Mouse (Mus musculus) thymus, postnatal 4 days (tissue): ENCODE data around the gene Apol9b.
A peak's percentile ranks its signal among the peaks of the same experiment; 100 is the strongest.

ENCODE experiments used
- DNase-seq: peaks from one replicate; pipeline ENCODE4 v3.0.0; 2021

Apol9b gene

DNA sequence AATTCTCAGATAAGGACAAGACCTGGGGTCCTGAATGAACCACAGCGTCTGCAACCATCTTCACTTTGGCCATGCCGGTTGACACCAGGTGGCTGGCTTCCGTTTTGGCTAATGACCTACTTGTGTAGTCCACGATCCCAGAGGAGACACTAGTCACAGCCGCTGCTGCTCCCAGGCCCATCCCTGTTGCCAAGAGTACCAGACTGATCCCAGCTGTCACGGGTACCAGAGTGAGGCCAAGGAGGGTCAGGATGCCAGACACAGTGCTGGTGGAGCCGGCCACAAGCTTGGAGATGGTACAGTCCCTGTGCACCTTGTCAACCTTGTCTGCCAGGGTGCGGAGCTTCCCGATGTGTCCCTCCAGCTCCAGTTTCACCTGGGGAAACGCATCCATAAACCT, 20.9 kb downstream of the Apol9b start:
- DNase-seq = no peak

- DNase-seq = peak; percentile 71
Observed at GRCm38 (mm10) chr15:77750461-77750860, 21.6 kb downstream of the Apol9b start.

GRCm38 (mm10) chr15:77752443-77752842, 23.6 kb downstream of the Apol9b start:
- no peak for DNase-seq

- no peak for DNase-seq
Observed at GRCm38 (mm10) chr15:77755132-77755531, 26.3 kb downstream of the Apol9b start.

DNA sequence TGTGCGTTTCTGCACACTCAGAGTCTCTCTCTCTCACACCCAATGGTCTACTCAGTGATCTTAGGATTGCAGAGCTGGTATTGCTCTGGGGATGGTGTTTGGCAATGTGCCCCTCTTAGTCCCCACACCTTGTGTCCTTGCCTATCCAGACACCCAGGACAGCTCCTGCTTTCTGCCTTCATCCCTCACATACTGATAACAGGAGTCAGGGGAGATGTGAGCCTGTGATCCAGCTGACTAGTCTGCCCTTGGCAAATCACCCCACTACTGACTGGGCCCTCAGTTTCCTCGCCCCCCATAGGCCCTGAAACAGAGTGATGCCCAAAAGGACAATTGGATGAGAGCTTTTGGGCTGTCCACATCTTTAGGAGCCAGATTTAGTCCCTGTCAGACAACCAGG, 27.2 kb downstream of the Apol9b start:
- no peak for DNase-seq

DNA sequence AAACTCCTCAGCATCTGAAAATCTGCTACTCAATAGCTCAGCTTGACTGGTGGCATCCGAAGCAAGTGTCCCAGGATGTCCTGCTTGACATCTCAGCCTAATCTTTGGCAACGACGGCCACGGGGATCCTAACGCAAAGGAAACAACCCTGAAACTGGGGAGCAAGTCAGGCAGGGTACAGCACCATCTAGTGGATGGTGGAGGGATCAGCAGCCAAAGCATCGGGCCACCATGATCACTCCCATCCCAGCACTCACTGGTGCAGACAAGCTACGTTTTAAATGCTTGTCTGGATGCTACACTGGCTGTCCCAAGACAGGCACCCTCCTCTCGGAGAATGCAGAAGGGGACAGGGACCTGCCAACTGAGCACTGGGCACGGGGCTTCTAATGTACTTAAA, 28.0 kb downstream of the Apol9b start, which contains the start of gene Apol8:
TSS of gene Apol8 (minus strand) at position 156 of the 400 bp plus-strand sequence.
- peak; percentile 74 for DNase-seq

DNA sequence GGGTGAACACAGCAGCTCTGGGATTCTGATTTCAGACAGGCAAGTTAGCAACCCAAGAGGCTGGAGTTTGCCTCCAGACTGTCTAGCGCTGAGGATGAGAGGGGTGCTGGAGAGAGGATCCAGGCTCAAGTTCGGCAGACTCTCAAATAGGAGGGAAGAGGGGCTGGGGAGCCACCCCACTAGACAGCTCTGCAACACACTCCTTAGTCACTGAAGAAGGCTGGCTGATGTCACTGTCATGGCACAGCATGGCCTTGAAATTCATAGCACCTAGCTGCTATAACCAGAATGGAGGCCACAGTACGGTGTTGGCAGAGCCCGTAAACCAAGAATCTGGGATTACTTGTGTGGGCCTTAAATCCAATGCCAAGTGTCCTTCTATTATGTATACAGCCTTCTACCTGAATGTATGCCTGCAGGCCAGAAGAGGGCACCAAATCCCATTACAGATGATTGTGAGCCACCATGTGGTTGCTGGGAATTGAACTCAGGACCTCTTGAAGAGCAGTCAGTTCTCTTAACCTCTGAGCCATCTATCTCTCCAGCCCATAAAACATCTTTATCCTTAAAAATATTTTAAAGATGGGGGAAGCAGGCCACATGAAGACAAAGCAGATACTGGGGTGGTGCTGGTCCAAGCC, 28.9 kb downstream of the Apol9b start:
- no peak for DNase-seq

- DNase-seq = no peak
Observed at GRCm38 (mm10) chr15:77760037-77760436, 31.2 kb downstream of the Apol9b start.

DNA sequence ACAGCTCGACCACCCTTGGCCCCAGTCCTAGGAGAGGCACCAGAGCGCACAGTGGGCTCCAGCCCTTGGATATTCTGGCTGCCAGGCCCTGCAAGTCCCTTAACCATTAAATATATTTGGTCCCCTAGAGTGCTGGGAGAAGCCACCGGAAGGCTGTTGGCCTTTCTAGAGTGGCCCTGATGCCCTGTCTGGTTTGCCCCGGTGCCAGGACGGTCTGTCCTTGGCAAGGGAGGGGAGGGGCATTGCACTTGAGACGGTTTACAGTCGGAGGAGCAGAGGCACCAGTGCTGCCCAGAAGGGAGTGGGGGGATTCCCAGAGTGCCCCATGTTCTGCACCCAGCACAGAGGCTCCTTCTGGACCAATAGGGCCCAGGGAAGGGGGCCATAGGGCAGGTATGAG, 32.2 kb downstream of the Apol9b start:
- no peak for DNase-seq

DNA sequence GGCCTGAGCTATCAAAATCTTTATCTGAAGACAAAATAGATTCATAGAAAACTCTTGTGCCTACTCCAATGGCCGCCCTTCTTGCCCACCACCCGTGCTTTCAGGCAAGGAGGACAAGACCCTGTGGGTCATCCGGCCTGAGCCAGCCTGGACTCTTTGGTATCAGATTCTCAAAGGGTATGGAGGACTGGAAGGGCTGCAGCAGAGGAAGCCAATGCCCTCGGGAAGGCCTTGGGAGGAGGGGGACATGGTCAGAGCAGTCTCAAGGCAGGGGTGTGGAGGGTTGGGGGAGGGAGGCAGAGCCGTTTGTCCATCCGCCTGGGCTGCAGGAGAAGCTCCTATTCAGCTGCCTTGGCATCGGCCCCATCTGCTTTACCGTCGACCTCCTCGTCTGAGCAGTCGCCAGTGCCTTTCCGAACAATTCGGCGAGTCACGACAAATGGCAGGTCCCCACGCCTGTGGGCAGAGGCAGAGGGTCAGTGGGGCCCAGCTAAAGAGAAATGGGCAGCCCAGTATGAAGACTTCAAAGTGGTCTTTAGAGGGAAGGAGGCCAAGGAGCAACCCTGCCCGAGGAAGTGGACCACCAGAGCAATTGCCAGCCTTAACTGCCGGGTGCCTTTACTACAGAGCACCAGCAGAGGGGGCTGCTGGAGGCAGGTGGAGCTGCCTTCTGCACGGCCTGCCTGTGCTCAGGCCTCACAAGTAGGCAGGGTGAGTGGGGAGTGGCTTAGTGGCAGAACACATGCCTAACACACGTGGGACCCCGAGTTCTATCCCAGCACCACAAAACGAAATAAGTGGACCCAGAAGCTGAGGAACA, 32.9 kb downstream of the Apol9b start:
- DNase-seq = peak; percentile 79

DNA sequence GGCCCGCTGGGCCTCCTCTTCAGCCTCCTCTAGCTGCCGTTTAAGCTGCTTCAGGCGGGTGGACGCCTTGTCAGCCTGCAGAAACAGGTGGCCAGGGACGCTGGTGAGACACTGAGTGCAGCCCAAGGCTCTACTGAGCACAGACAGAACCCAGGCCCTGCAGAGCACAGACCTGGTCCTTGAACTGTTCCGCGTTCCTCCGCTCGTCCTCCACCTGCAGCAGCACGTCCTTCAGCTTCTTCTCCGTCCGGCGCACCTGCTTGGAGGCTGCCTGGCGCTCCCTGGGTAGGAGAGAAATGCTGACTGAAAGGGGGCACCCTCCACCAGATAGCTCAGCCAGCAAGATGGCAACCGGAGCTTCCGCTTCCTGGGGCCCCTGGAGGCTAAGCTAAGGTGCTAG, 34.2 kb downstream of the Apol9b start:
- no peak for DNase-seq

GRCm38 (mm10) chr15:77763702-77764101, 34.9 kb downstream of the Apol9b start:
- no peak for DNase-seq

DNA sequence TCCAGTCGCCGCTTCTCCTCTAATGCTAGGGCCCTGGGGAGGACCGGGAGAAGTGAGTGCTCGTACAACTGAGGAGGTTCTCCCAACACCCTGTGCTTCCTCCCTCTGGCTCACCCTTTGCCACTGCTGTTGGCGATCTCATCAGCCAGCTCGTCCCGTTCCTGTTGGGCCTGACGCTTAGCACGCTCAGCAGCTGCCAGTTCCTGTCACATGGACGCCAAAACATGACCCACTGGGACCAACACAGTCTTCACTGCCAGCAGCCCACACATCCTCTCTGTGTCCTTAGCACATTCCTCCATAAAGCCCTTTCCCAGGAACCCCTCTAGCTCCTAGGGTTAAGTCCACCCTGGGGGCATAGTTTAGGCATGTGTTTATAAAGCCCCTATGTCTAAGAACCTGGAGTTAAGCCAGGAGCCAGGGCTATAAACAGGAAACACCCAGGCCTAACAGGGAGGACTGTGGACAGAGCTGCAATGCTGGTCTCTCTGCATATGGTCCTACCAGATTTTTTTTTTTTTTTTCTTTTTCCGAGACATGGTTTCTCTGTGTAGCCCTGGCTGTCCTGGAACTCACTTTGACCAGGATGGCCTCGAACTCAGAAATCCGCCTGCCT, 35.7 kb downstream of the Apol9b start:
- DNase-seq = no peak

DNA sequence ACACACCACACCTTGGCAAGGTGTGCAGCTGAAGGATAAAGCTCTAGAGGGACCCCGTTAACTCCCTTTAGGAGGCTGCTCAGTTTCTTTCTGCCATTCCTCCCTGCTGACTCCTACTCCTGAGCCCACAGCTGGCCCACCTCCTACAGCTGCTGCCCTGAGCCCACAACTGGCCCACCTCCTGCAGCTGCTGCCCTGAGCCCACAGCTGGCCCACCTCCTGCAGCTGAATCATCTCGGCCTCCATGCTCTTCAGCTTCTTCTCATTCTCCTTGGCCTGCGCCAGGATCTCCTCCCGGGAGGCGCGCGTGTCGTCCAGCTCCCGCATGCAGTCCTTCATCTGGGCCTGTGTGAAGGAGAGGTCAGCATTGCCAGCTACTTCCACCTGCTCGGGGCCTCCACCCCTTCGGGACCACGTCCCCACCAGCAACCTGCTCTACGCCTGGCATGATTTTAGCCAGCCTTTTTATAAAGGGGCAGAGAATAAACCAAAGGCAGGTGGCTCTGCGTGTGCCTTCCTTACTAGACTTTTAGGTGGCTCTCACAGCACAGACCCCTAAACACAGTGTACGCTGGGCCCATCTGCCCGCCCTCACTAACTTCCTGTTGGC, 36.8 kb downstream of the Apol9b start:
- DNase-seq = no peak

- no peak for DNase-seq
Observed at GRCm38 (mm10) chr15:77766981-77767380, 38.1 kb downstream of the Apol9b start.

- DNase-seq = no peak
Observed at GRCm38 (mm10) chr15:77770341-77770740, 41.5 kb downstream of the Apol9b start.

DNA sequence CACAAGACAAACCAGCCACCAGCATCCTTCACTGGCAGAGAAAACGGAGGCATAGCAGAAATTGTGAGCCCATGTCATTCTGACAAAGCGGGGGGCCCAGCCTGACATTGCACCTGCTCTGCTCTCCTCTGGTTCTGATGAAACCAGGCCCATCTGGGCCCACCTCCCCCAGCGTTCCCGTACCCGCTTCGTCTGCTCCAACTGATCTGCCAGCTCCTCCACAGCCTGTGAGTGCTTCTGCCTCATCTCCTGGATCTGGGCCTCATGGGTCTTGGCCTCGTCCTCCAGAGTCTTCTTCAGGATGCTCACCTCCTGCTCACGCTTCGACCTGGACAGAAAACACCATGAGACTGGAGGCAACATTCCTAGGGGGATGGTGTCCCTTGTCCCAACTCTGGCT, 42.1 kb downstream of the Apol9b start:
- DNase-seq = no peak

- DNase-seq = no peak
Observed at GRCm38 (mm10) chr15:77773099-77773915, 44.5 kb downstream of the Apol9b start.

GRCm38 (mm10) chr15:77774303-77774702, 45.5 kb downstream of the Apol9b start:
- DNase-seq = no peak

- peak; percentile 95 for DNase-seq
Observed at GRCm38 (mm10) chr15:77775186-77775963, 46.5 kb downstream of the Apol9b start.

DNA sequence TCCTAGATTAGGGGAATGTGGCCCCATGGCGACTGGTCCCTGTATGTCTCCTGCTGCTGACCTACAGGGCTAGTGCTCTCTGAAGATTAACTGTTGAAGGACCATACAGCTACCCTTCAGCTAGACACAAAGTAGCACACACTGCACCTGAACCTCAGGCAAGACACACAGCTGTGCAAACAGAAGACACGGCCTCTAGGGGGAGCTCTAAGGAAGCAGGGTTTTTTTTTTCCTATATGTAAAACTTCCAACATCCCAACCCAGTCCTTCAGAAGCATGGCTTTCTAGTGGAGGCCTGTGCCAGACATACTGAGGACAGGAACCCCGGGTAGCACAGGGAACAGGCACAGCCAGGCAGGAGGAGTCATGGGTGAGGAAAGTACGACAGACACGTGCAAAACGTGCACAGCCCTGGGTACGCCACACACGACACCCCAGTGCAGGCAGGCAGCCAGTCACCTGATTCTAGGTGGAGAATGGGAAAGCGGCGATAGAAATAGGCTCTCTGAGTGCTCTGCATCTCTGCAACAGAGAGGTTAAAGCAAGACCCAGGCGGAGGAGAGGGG, 53.7 kb downstream of the Apol9b start:
- DNase-seq = peak; percentile 75
